In the genomic region with DNA sequence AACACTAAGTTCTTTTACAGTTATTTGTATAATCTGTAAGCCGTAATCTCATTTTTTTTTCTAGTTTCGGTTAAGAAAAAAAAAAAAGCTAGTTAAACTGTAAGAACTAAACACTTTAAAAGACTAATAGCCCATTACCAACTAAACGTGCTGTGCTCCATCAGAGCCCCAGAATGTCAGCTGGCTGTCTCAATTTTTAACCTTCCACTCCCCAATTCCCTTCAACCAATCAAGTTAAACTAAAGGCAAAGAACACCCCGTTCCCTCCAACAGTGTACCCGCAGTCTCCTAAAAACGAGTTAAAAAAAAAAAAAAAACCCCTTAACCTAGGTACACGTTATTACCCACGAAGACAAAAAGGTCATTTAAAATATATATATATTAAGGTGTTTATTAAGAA, we compare ENCODE assay signal across 8 mouse cellular contexts.
A peak's percentile ranks its signal among the peaks of the same experiment; 100 is the strongest.
DNase-seq lines count a peak whose midpoint lies in the region; ATAC-seq lines count a peak whose summit lies in the region.

No protein-coding gene starts in this region.

- H3K27ac ChIP-seq in forebrain, embryonic 16.5 days (ENCODE audit: low read length), result no peak overlapping the region
- H3K27ac ChIP-seq in liver, embryonic 13.5 days, result no peak overlapping the region

- peaks cover 29% of the 10 kb centered on the region for H3K4me1 ChIP-seq in erythroblast, embryonic 14.5 days (ENCODE audit: control insufficient read depth)
- H3K4me1 ChIP-seq in forebrain, embryonic 16.5 days (replicated peaks; ENCODE audit: control insufficient read depth, insufficient read depth, low read length), result peaks cover 10% of the 10 kb centered on the region
- H3K4me1 ChIP-seq in liver, embryonic 13.5 days (replicated peaks), result peaks cover 35% of the 10 kb centered on the region

- 3% methylated on average over 8 of the region's 8 CpGs for WGBS in forebrain, embryonic 16.5 days
- WGBS in liver, embryonic 13.5 days (ENCODE audit: insufficient replicate concordance), result 14% methylated on average over 8 of the region's 8 CpGs

- peak overlapping the region; percentile 92 for H3K4me3 ChIP-seq in erythroblast, embryonic 14.5 days (replicated peaks)
- H3K4me3 ChIP-seq in forebrain, embryonic 16.5 days (replicated peaks; ENCODE audit: low read length), result peak overlapping the region; percentile 91
- H3K4me3 ChIP-seq in liver, embryonic 13.5 days (replicated peaks), result peak overlapping the region; percentile 92

- peak; percentile 45 for DNase-seq in 3T3-L1 (ENCODE audit: low read depth, low spot score)
- no peak for DNase-seq in liver, embryonic 13.5 days
- no peak for DNase-seq in cerebellum, adult 11-12 months
- no peak for DNase-seq in cerebellum, postnatal 4 days (ENCODE audit: low spot score in 2 of 2)
- DNase-seq in right cerebral cortex, postnatal 4 days, result no peak

- no peaks in the 10 kb centered on the region for H3K9me3 ChIP-seq in erythroblast, embryonic 14.5 days (ENCODE audit: control insufficient read depth, low read length)
- H3K9me3 ChIP-seq in forebrain, embryonic 16.5 days (ENCODE audit: control insufficient read depth, low read length), result no peaks in the 10 kb centered on the region
- no peaks in the 10 kb centered on the region for H3K9me3 ChIP-seq in liver, embryonic 13.5 days (replicated peaks)

- no peaks in the 10 kb centered on the region for H3K36me3 ChIP-seq in erythroblast, embryonic 14.5 days (ENCODE audit: control insufficient read depth)
- H3K36me3 ChIP-seq in forebrain, embryonic 16.5 days (ENCODE audit: control insufficient read depth, insufficient read depth), result no peaks in the 10 kb centered on the region
- no peaks in the 10 kb centered on the region for H3K36me3 ChIP-seq in liver, embryonic 13.5 days

- H3K27me3 ChIP-seq in erythroblast, embryonic 14.5 days (ENCODE audit: control insufficient read depth), result no peaks in the 10 kb centered on the region
- no peaks in the 10 kb centered on the region for H3K27me3 ChIP-seq in forebrain, embryonic 16.5 days (replicated peaks; ENCODE audit: control insufficient read depth, insufficient read depth, low read length)
- no peaks in the 10 kb centered on the region for H3K27me3 ChIP-seq in liver, embryonic 13.5 days

- H3K9ac ChIP-seq in forebrain, embryonic 16.5 days (replicated peaks; ENCODE audit: low read depth, low read length), result no peak overlapping the region
- peak overlapping the region; percentile 97; the same call in 1 of the 2 replicates for H3K9ac ChIP-seq in liver, embryonic 13.5 days

- H3K4me2 ChIP-seq in forebrain, embryonic 16.5 days (ENCODE audit: low read length), result peak overlapping the region; percentile 45
- peak overlapping the region; percentile 74 for H3K4me2 ChIP-seq in liver, embryonic 13.5 days

- no peak for ATAC-seq in erythroblast, adult 5-6 weeks (replicated peaks; ENCODE audit: low FRiP score, poor library complexity, severe bottlenecking)
- no peak for ATAC-seq in forebrain, embryonic 16.5 days
- no peak for ATAC-seq in liver, embryonic 13.5 days (ENCODE audit: low read depth)
